Mouse (Mus musculus): ENCODE measurements around the gene Rims1.

Gene Rims1

GRCm38 (mm10) chr1:22805726-22806625 lies at the start of gene Rims1:
Gene Rims1, minus strand, starts transcription at chr1:22805994.
- DNase-seq: no peak

GRCm38 (mm10) chr1:22806626-22807096 lies 867 bp upstream of the Rims1 start:
- no peak for DNase-seq

GRCm38 (mm10) chr1:22805025-22805725 lies 619 bp downstream of the Rims1 start:
- DNase-seq: no peak

GRCm38 (mm10) chr1:22804148-22804885 lies 1.5 kb downstream of the Rims1 start:
- DNase-seq: no peak

- DNase-seq: no peak
Observed at GRCm38 (mm10) chr1:22803471-22803870, 2.3 kb downstream of the Rims1 start.

GRCm38 (mm10) chr1:22800276-22800675 lies 5.5 kb downstream of the Rims1 start:
- DNase-seq: no peak

- no peak for DNase-seq
Observed at GRCm38 (mm10) chr1:22797091-22797490, 8.7 kb downstream of the Rims1 start.

- DNase-seq: no peak
Observed at GRCm38 (mm10) chr1:22789391-22789909, 16.3 kb downstream of the Rims1 start.

GRCm38 (mm10) chr1:22787616-22788015 lies 18.2 kb downstream of the Rims1 start:
- DNase-seq: no peak

- DNase-seq: no peak
Observed at GRCm38 (mm10) chr1:22770530-22771254, 35.1 kb downstream of the Rims1 start.

- DNase-seq: no peak
Observed at GRCm38 (mm10) chr1:22763376-22763775, 42.4 kb downstream of the Rims1 start.

GRCm38 (mm10) chr1:22762780-22763179 lies 43.0 kb downstream of the Rims1 start:
- no peak for DNase-seq

- DNase-seq: no peak
Observed at GRCm38 (mm10) chr1:22750536-22750935, 55.3 kb downstream of the Rims1 start.

GRCm38 (mm10) chr1:22744655-22745054 lies 61.1 kb downstream of the Rims1 start:
- no peak for DNase-seq

GRCm38 (mm10) chr1:22737491-22737890 lies 68.3 kb downstream of the Rims1 start:
- DNase-seq: no peak

GRCm38 (mm10) chr1:22734429-22734828 lies 71.4 kb downstream of the Rims1 start:
- no peak for DNase-seq

- DNase-seq: no peak
Observed at GRCm38 (mm10) chr1:22733281-22733680, 72.5 kb downstream of the Rims1 start.

GRCm38 (mm10) chr1:22728207-22728606 lies 77.6 kb downstream of the Rims1 start:
- no peak for DNase-seq

- DNase-seq: no peak
Observed at GRCm38 (mm10) chr1:22721706-22722105, 84.1 kb downstream of the Rims1 start.

GRCm38 (mm10) chr1:22720714-22721113 lies 85.1 kb downstream of the Rims1 start:
- DNase-seq: no peak

- no peak for DNase-seq
Observed at GRCm38 (mm10) chr1:22709461-22709860, 96.3 kb downstream of the Rims1 start.

GRCm38 (mm10) chr1:22695046-22695445 lies 110.7 kb downstream of the Rims1 start:
- DNase-seq: no peak

Measured in spleen, adult 18-20 months (tissue).